Mouse (Mus musculus) granulocyte monocyte progenitor cell, adult 5-6 weeks (primary cell): ENCODE data around the gene Olfr1291-ps1. TPM values are rescaled to one million over a fixed set of nuclear protein-coding genes. Genes with fewer than 3 reads are reported as not detected.

ENCODE experiments used
- ATAC-seq: replicated peaks from 2 replicates; pipeline ENCODE4 v1.8.0; 2016; ENCODE audit warnings: mild to moderate bottlenecking, moderate TSS enrichment, inconsistent platforms; ENCODE audit not compliant: poor library complexity, severe bottlenecking
- total RNA-seq, 2 experiments: library from RNA; stranded (forward) in 1 of 2; stranded (reverse) in 1 of 2; fragments of 200-712, 200-1000 nt in 1 of 2; fragments of >200 nt in 1 of 2; fragmentation: Nextera tagmentation in 1 of 2; gene quantifications; 2 replicates each; pipeline ENCODE4 v1.2.3; 2014 to 2017

The Olfr1291-ps1 gene
- total RNA-seq (2014; fragmentation: Nextera tagmentation), result not detected in 2 replicates
- not detected in 2 replicates for total RNA-seq (2017)

GRCm38 (mm10) chr2:111496880-111497279 is at the start of gene Olfr1291-ps1:
Olfr1291-ps1 (plus strand) TSS chr2:111497180.
- no peak for ATAC-seq

- ATAC-seq, result no peak
These were observed 48.1 kb upstream of the Olfr1291-ps1 start, which contains the start of gene Olfr1287 for GRCm38 (mm10) chr2:111448842-111449241. Olfr1287 (plus strand) TSS chr2:111449142.

GRCm38 (mm10) chr2:111473801-111474200 is 23.2 kb upstream of the Olfr1291-ps1 start, which contains the start of gene Olfr1288:
Olfr1288 (plus strand) TSS chr2:111474101.
- no peak for ATAC-seq

- ATAC-seq, result no peak
These were observed 16.5 kb upstream of the Olfr1291-ps1 start, which contains the start of gene Olfr1289 for GRCm38 (mm10) chr2:111480519-111480918. Olfr1289 (plus strand) TSS chr2:111480819.

- ATAC-seq, result no peak
These were observed 3.3 kb upstream of the Olfr1291-ps1 start, which contains the start of gene Olfr1290 for GRCm38 (mm10) chr2:111493729-111494128. Olfr1290 (minus strand) TSS chr2:111493829.

- no peak for ATAC-seq
These were observed 20.5 kb downstream of the Olfr1291-ps1 start for GRCm38 (mm10) chr2:111517451-111517850.

GRCm38 (mm10) chr2:111524903-111525302 is 27.9 kb downstream of the Olfr1291-ps1 start, which contains the start of gene Olfr1293-ps:
Olfr1293-ps (plus strand) TSS chr2:111525203.
- no peak for ATAC-seq

- ATAC-seq, result no peak
These were observed 43.2 kb downstream of the Olfr1291-ps1 start, which contains the start of gene Olfr1294 for GRCm38 (mm10) chr2:111540191-111540590. Olfr1294 (minus strand) TSS chr2:111540291.

Other genes starting within 250 kb of the Olfr1291-ps1 start
- not detected in 2 replicates for gene Olfr1276, start 242.7 kb upstream of the Olfr1291-ps1 start, total RNA-seq (2014; fragmentation: Nextera tagmentation)
- not detected in 2 replicates for gene Olfr1276, start 242.7 kb upstream of the Olfr1291-ps1 start, total RNA-seq (2017)
- not detected in 2 replicates for gene Olfr1277, start 223.1 kb upstream of the Olfr1291-ps1 start, total RNA-seq (2014; fragmentation: Nextera tagmentation)
- gene Olfr1277, start 223.1 kb upstream of the Olfr1291-ps1 start, total RNA-seq (2017), result not detected in 2 replicates
- gene Olfr1278, start 207.0 kb upstream of the Olfr1291-ps1 start, total RNA-seq (2014; fragmentation: Nextera tagmentation), result not detected in 2 replicates
- not detected in 2 replicates for gene Olfr1278, start 207.0 kb upstream of the Olfr1291-ps1 start, total RNA-seq (2017)
- gene Olfr1279, start 196.5 kb upstream of the Olfr1291-ps1 start, total RNA-seq (2014; fragmentation: Nextera tagmentation), result not detected in 2 replicates
- not detected in 2 replicates for gene Olfr1279, start 196.5 kb upstream of the Olfr1291-ps1 start, total RNA-seq (2017)
- not detected in 2 replicates for gene Olfr1280, start 183.2 kb upstream of the Olfr1291-ps1 start, total RNA-seq (2014; fragmentation: Nextera tagmentation)
- gene Olfr1280, start 183.2 kb upstream of the Olfr1291-ps1 start, total RNA-seq (2017), result not detected in 2 replicates
- gene Olfr1281, start 170.7 kb upstream of the Olfr1291-ps1 start, total RNA-seq (2014; fragmentation: Nextera tagmentation), result not detected in 2 replicates
- gene Olfr1281, start 170.7 kb upstream of the Olfr1291-ps1 start, total RNA-seq (2017), result not detected in 2 replicates
- gene Olfr1282, start 161.1 kb upstream of the Olfr1291-ps1 start, total RNA-seq (2014; fragmentation: Nextera tagmentation), result not detected in 2 replicates
- not detected in 2 replicates for gene Olfr1282, start 161.1 kb upstream of the Olfr1291-ps1 start, total RNA-seq (2017)
- gene Olfr1283, start 130.4 kb upstream of the Olfr1291-ps1 start, total RNA-seq (2014; fragmentation: Nextera tagmentation), result not detected in 2 replicates
- gene Olfr1283, start 130.4 kb upstream of the Olfr1291-ps1 start, total RNA-seq (2017), result not detected in 2 replicates
- not detected in 2 replicates for gene Olfr1284, start 121.7 kb upstream of the Olfr1291-ps1 start, total RNA-seq (2014; fragmentation: Nextera tagmentation)
- not detected in 2 replicates for gene Olfr1284, start 121.7 kb upstream of the Olfr1291-ps1 start, total RNA-seq (2017)
- not detected in 2 replicates for gene Olfr1286, start 74.1 kb upstream of the Olfr1291-ps1 start, total RNA-seq (2014; fragmentation: Nextera tagmentation)
- gene Olfr1286, start 74.1 kb upstream of the Olfr1291-ps1 start, total RNA-seq (2017), result not detected in 2 replicates
- gene Olfr1287, start 48.0 kb upstream of the Olfr1291-ps1 start, total RNA-seq (2014; fragmentation: Nextera tagmentation), result not detected in 2 replicates
- not detected in 2 replicates for gene Olfr1287, start 48.0 kb upstream of the Olfr1291-ps1 start, total RNA-seq (2017)
- not detected in 2 replicates for gene Olfr1288, start 23.1 kb upstream of the Olfr1291-ps1 start, total RNA-seq (2014; fragmentation: Nextera tagmentation)
- gene Olfr1288, start 23.1 kb upstream of the Olfr1291-ps1 start, total RNA-seq (2017), result not detected in 2 replicates
- gene Olfr1289, start 16.4 kb upstream of the Olfr1291-ps1 start, total RNA-seq (2014; fragmentation: Nextera tagmentation), result not detected in 2 replicates
- gene Olfr1289, start 16.4 kb upstream of the Olfr1291-ps1 start, total RNA-seq (2017), result not detected in 2 replicates
- not detected in 2 replicates for gene Olfr1290, start 3.4 kb upstream of the Olfr1291-ps1 start, total RNA-seq (2014; fragmentation: Nextera tagmentation)
- not detected in 2 replicates for gene Olfr1290, start 3.4 kb upstream of the Olfr1291-ps1 start, total RNA-seq (2017)
- gene Olfr1293-ps, start 28.0 kb downstream of the Olfr1291-ps1 start, total RNA-seq (2014; fragmentation: Nextera tagmentation), result not detected in 2 replicates
- gene Olfr1293-ps, start 28.0 kb downstream of the Olfr1291-ps1 start, total RNA-seq (2017), result not detected in 2 replicates
- gene Olfr1294, start 43.1 kb downstream of the Olfr1291-ps1 start, total RNA-seq (2014; fragmentation: Nextera tagmentation), result not detected in 2 replicates
- gene Olfr1294, start 43.1 kb downstream of the Olfr1291-ps1 start, total RNA-seq (2017), result not detected in 2 replicates
- gene Olfr1295, start 72.5 kb downstream of the Olfr1291-ps1 start, total RNA-seq (2014; fragmentation: Nextera tagmentation), result not detected in 2 replicates
- gene Olfr1295, start 72.5 kb downstream of the Olfr1291-ps1 start, total RNA-seq (2017), result not detected in 2 replicates
- not detected in 2 replicates for gene Olfr1297, start 129.3 kb downstream of the Olfr1291-ps1 start, total RNA-seq (2014; fragmentation: Nextera tagmentation)
- not detected in 2 replicates for gene Olfr1297, start 129.3 kb downstream of the Olfr1291-ps1 start, total RNA-seq (2017)
- not detected in 2 replicates for gene Olfr1298, start 152.0 kb downstream of the Olfr1291-ps1 start, total RNA-seq (2014; fragmentation: Nextera tagmentation)
- not detected in 2 replicates for gene Olfr1298, start 152.0 kb downstream of the Olfr1291-ps1 start, total RNA-seq (2017)
- not detected in 2 replicates for gene Olfr1299, start 164.2 kb downstream of the Olfr1291-ps1 start, total RNA-seq (2014; fragmentation: Nextera tagmentation)
- not detected in 2 replicates for gene Olfr1299, start 164.2 kb downstream of the Olfr1291-ps1 start, total RNA-seq (2017)